Comparison of ENCODE assay signal across 10 mouse cellular contexts in the genomic region with DNA sequence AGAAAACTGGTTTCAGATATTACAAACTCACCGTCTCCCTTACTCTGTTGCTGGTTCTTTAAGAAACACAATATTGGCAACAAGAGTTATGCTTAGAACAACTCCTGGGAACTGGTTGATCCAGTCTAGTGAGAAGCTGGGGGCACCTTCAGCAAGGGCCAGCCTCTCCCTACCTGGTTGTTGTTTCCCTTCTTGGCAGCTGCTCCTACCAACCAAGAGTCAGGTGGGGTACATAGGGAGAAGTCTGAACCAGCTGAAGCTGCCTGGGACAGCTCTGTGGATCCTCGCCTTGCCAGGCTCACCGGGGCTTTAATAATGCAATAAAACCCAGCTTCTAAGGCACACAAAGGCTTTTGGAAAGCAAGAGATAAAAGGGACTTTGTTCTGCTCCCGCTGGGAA.
DNase-seq lines count a peak whose midpoint lies in the region; ATAC-seq lines count a peak whose summit lies in the region.
"Had no signal": no experiment of that assay in that cellular context is flagged by ENCODE, and none has a peak within 500 bp of the region (broad histone marks: within the 10 kb centered on the region; RNA-seq: fewer than 3 reads in every experiment).

No protein-coding gene starts in this region.

- DNase-seq in limb, embryonic 10.5 days (ENCODE audit: low spot score) = no peak
- no peak for DNase-seq in midbrain, embryonic 14.5 days
- no peak for DNase-seq in layer of hippocampus, postnatal 10 days (ENCODE audit: low spot score in 2 of 2)
- DNase-seq in heart, adult 8-10 months (ENCODE audit: low spot score) = no peak
- no peak for DNase-seq in MN1 (ENCODE audit: low spot score)
- DNase-seq: adrenal gland, adult 8-10 months; cerebellum, postnatal 10 days had no signal

- no peaks in the 10 kb centered on the region for H3K9me3 ChIP-seq in embryonic facial prominence, embryonic 15.5 days (replicated peaks)
- H3K9me3 ChIP-seq in intestine, embryonic 16.5 days (ENCODE audit: control insufficient read depth, low read length) = no peaks in the 10 kb centered on the region
- H3K9me3 ChIP-seq in limb, embryonic 10.5 days (replicated peaks) = no peaks in the 10 kb centered on the region
- no peaks in the 10 kb centered on the region for H3K9me3 ChIP-seq in midbrain, embryonic 14.5 days (ENCODE audit: control insufficient read depth, low read length)
- H3K9me3 ChIP-seq: megakaryocyte, embryonic 14.5 days had no signal

- peak overlapping the region; percentile 87 for H3K27ac ChIP-seq in embryonic facial prominence, embryonic 15.5 days (replicated peaks)
- peak overlapping the region; percentile 95 for H3K27ac ChIP-seq in intestine, embryonic 16.5 days (ENCODE audit: low read length)
- H3K27ac ChIP-seq in limb, embryonic 10.5 days = peak overlapping the region; percentile 43; the same call in 1 of the 2 replicates
- peak overlapping the region; percentile 6; the same call in 1 of the 2 replicates for H3K27ac ChIP-seq in midbrain, embryonic 14.5 days (replicated peaks; ENCODE audit: low read depth, low read length)

- no peak overlapping the region for H3K4me3 ChIP-seq in embryonic facial prominence, embryonic 15.5 days (replicated peaks)
- H3K4me3 ChIP-seq in intestine, embryonic 16.5 days (ENCODE audit: low read length) = peak overlapping the region; percentile 20; the same call in 1 of the 2 replicates
- no peak overlapping the region for H3K4me3 ChIP-seq in limb, embryonic 10.5 days
- no peak overlapping the region for H3K4me3 ChIP-seq in midbrain, embryonic 14.5 days (replicated peaks; ENCODE audit: low read depth, low read length)
- H3K4me3 ChIP-seq: megakaryocyte, embryonic 14.5 days had no signal

- no peaks in the 10 kb centered on the region for H3K27me3 ChIP-seq in embryonic facial prominence, embryonic 15.5 days
- H3K27me3 ChIP-seq in intestine, embryonic 16.5 days (replicated peaks; ENCODE audit: control insufficient read depth, insufficient read depth, low read length) = no peaks in the 10 kb centered on the region
- H3K27me3 ChIP-seq in limb, embryonic 10.5 days (ENCODE audit: low read depth, poor library complexity, severe bottlenecking) = no peaks in the 10 kb centered on the region
- no peaks in the 10 kb centered on the region for H3K27me3 ChIP-seq in midbrain, embryonic 14.5 days (ENCODE audit: control insufficient read depth, insufficient read depth, low read length)

- 0 out of 2 replicates have a peak overlapping the region, but pooled peaks have one; percentile 0 for H3K4me2 ChIP-seq in embryonic facial prominence, embryonic 15.5 days (replicated peaks)
- H3K4me2 ChIP-seq in intestine, embryonic 16.5 days (ENCODE audit: low read depth, low read length) = peak overlapping the region; percentile 39
- H3K4me2 ChIP-seq in midbrain, embryonic 14.5 days (ENCODE audit: low read length) = no peak overlapping the region

- H3K9ac ChIP-seq in embryonic facial prominence, embryonic 15.5 days = no peak overlapping the region
- H3K9ac ChIP-seq in intestine, embryonic 16.5 days (ENCODE audit: low read depth, low read length) = peak overlapping the region; percentile 46
- H3K9ac ChIP-seq in midbrain, embryonic 14.5 days (replicated peaks; ENCODE audit: low read length) = no peak overlapping the region

- peak; percentile 91 for ATAC-seq in embryonic facial prominence, embryonic 15.5 days (ENCODE audit: insufficient number of reproducible peaks, low FRiP score, low TSS enrichment, low read depth)
- peak; percentile 94 for ATAC-seq in intestine, embryonic 16.5 days
- no peak for ATAC-seq in midbrain, embryonic 14.5 days (ENCODE audit: low FRiP score, low TSS enrichment)

- 44% methylated on average over 4 of the region's 4 CpGs for WGBS in embryonic facial prominence, embryonic 15.5 days
- 31% methylated on average over 4 of the region's 4 CpGs for WGBS in intestine, embryonic 16.5 days
- 41% methylated on average over 4 of the region's 4 CpGs for WGBS in limb, embryonic 10.5 days
- WGBS in midbrain, embryonic 14.5 days = 33% methylated on average over 4 of the region's 4 CpGs

- H3K4me1 ChIP-seq in embryonic facial prominence, embryonic 15.5 days = peaks cover 6% of the 10 kb centered on the region; the same call in 1 of the 2 replicates
- peaks cover 16% of the 10 kb centered on the region for H3K4me1 ChIP-seq in intestine, embryonic 16.5 days (ENCODE audit: control insufficient read depth, insufficient read depth, low read length)
- H3K4me1 ChIP-seq in limb, embryonic 10.5 days = peaks cover 10% of the 10 kb centered on the region
- no peaks in the 10 kb centered on the region; the same call in none of the 2 replicates for H3K4me1 ChIP-seq in midbrain, embryonic 14.5 days (ENCODE audit: control insufficient read depth, insufficient read depth, low read length)

- no peaks in the 10 kb centered on the region for H3K36me3 ChIP-seq in embryonic facial prominence, embryonic 15.5 days
- no peaks in the 10 kb centered on the region for H3K36me3 ChIP-seq in intestine, embryonic 16.5 days (ENCODE audit: control insufficient read depth, insufficient read depth, low read length)
- H3K36me3 ChIP-seq in limb, embryonic 10.5 days = no peaks in the 10 kb centered on the region
- H3K36me3 ChIP-seq in midbrain, embryonic 14.5 days (ENCODE audit: control insufficient read depth, insufficient read depth, low read length) = no peaks in the 10 kb centered on the region

Comparison
In these comparisons a context has a peak if more than half of its experiments do, and no peak if none do; other contexts are left out.
1. H3K27ac ChIP-seq: peak in every context shown above with its lines; median percentile 95 in intestine, embryonic 16.5 days; 87 in embryonic facial prominence, embryonic 15.5 days; 43 in limb, embryonic 10.5 days; 6 in midbrain, embryonic 14.5 days.